Mouse (Mus musculus) lung, postnatal 4 days (tissue): ENCODE data around the gene Gabbr2.

Source experiments
- DNase-seq, 2 experiments: peaks; one replicate each; pipeline ENCODE4 v3.0.0; 2021

Gabbr2 gene

DNA sequence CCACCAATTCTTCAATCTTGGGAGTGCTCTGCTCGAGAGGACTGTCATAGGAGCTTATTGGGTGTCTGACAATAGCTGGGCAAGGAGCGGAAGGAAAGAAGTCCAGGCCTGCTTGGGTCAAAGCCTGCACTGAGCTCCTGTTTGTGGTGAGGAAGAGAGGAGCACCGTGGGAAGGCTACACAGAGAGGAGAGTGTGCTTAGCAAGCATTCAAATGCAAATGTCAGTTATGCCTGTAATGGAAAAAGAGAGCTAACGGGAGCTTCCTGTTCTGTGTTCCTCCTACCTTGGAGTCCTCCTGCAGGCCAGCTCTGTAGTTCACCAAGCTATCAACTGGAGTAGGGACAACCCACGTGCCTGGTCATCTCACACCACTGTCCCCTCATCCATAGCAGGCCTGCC lies 180.5 kb downstream of the Gabbr2 start:
- DNase-seq: no peak

DNA sequence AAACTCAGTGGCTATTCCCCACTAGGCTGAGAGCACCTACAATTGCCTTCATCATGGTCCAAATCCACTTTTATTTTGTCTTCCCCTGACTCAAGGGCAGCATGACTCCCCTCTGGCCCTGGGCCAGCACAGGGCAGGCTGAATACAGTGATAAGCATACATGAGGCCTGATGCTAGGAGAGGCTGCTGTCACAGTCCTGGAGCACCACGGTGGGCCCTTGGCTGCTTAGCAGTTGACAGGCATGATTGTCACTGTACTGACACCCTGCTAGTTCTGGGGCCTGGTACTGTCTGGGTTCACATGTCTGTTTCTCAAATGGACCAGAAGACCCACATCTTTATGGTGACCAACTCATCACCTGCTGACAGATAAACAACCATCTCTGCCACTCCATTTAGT lies 184.8 kb downstream of the Gabbr2 start:
- DNase-seq: no peak

DNA sequence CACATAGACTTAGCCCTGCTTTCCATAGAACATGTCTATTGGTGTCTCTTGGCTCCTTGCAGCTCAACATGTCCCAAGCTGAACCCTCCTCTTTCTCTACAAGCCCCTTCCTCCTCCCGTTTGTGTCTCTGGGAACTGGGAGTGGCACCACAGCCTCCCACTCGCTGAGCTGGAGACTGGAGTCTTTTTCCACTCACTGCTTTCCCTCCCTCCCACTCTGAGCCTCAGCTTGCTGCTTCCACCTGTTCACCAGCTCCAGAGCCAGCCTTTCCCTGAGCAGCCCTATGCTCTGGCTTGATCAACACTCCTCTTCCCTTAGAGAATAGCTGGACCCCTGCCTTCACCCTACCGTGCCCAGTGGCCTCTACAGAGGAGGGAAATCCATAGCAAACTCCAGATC lies 185.8 kb downstream of the Gabbr2 start:
- DNase-seq: no peak

DNA sequence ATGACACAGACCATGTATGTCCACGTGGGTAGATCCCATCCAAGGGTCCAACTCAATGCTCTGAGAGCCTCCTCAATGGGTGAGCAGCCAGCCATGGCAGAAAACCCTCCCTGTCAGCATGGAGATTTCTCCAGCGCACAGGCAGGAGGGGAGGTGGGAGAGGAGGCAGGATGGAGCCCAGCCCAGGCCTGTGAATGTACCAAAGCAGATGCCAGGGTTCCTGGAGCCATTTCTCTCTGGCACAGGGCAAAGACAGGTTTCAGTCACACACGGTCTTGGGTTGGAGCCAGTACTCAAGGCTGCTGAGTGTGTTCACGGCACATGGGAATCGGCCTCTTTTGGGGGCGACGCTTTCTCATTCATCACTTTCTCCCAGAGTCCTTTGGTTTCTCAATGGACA lies 189.3 kb downstream of the Gabbr2 start:
- no peak for DNase-seq

DNA sequence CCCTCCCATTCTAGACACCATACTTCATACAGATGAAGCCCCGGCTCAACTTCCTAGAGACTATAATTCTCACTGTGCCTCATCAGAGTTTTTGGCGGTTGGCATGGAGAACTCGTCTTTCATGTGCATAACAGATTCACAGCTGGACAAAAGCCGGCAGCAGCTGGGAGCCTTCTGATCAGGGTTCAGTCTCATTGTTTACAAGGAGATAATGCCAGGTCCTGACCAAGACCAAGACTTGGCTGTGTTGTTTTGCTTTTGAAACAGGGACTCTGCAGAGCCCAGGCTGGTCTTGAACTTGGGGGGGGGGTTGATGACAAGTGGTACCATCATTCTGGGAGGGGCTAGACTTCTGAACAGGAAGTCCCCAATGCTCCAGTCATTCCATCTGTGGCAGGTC lies 191.8 kb downstream of the Gabbr2 start:
- peak; percentile 15 to 74 for DNase-seq

DNA sequence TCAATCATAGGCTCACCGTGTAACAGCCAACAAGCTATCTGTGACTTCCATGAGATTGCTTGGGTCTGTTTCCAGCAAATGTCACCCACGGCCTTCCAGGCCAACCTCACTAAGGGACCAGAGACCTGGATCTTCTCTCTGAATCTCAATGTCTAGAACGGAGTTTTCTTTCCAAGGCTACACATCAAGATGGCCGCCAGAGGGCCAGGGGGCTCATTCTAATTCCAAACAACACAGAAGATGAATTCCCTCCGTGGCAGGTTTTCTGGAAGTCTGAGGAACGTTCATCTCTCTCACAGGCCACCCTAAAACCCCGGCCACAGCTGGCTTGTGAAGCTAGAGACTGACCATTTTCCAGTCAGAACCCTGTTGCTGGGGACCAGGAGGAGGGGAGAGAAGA lies 196.0 kb downstream of the Gabbr2 start:
- DNase-seq: no peak

DNA sequence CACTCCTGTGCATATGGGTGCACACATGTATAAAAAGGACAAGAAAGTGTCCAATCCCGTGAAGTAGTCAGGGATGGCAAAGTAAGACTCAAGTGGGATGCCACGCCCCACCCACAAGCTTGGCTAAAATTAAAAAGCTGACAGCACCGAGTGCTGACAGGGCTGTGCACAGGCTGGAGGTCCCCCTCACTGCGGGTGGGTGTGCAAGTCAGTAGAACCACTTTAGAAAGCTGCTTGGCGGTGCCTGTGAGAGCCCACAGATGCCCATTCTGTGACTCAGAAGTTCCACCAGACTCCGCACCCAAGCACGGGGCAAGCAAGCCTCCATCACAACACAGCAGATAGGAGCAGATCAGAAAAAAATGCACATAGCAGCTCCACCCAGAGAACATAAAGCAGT lies 197.1 kb downstream of the Gabbr2 start:
- DNase-seq: no peak

DNA sequence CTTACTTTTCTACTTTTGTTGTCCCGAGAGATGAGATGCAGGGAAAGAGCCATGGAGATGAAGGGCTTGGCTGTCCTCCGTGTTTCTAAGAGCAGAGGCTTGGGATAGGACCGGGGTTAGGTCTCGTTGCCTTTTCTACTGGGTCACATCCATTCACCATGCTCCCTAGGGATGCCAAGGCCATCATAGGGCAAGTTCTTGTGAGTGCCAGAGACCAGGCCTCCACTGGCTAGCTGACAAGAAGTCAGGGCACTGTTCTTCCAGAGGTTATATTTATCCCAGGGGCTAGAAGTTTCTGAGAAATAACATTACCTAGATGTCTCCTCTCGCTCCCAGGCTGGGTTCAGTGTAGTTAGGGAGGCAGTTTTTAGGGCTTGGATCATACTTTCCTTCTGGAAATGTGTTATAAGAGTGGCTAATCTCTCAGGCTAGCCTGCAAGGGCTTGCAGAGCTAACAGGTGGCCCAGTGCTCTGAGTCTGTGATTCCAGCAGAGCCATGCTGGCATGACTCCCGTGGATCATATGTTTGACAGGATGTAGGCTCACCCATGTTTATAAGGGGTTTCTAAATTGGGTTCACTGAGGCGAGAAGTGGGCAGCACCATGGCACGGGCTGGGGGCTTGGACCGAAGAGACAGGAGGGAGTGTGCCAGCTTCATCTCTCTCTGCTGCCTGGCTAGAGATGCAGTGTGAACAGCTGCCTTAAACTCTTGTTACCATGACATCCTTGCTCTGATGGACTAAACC lies 199.2 kb downstream of the Gabbr2 start:
- DNase-seq: no peak

DNA sequence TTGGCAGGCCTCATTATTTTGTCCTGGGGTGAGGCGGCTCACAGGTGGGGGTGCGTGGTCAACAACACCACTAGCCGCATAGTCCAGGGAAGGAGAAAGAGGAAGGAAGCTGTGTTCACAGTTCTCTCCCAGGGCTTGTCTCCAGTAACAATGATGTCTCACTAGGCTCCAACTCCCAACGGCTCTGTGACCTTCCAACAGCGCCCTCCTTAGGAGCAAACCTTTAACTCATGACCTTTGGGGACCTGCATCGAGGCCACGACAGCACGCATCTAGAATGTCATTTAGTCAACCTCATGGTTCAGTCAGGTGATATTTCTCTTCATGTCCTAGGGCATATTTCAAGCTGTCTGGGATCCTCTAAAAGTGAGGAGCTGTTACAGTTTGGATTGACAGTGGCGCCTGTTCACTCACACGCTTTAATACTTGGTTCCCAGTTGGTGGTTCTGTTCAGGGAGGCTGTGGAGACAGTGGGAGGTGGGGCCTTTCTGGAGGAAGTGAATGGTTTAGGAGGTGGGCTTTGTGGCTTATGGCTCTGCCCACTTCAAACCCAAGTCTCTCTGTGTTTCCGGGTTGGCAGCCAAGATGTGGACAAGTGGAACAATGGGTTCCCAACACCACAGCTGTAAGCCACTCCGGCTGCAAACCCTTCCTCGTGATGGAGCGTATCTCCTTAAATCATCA lies 200.3 kb downstream of the Gabbr2 start:
- DNase-seq: no peak

DNA sequence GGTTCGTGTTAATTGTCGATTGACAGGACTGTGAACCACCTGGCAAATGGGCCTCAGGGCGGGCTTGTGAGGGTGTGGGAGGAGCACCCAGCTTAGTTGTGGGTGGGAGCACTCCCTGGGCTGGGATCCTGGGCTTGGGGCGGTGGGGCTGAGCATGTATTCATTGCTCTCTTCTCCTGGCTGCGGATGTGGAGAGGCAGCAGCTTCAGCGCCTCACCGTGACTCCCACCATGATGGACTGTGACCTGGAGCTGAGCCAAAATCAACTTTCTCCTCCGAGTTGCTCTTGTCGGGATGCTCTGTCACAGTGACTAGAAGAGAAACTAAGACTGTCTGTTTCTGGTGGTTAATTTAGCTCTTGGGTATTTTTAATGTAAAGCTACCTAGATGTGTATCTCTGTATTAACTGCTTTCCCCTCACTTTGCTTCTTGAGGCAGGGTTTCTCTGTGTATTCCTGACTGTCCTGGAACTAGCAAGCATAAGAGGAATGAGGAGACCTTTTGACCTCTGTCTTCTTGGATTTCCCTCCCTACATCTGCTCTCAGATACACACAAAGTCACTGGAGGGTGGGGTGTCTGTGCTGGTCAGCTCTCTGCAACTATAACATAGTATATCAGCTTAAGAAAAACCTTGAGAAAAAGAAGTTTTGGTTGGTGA lies 200.9 kb downstream of the Gabbr2 start:
- no peak for DNase-seq

DNA sequence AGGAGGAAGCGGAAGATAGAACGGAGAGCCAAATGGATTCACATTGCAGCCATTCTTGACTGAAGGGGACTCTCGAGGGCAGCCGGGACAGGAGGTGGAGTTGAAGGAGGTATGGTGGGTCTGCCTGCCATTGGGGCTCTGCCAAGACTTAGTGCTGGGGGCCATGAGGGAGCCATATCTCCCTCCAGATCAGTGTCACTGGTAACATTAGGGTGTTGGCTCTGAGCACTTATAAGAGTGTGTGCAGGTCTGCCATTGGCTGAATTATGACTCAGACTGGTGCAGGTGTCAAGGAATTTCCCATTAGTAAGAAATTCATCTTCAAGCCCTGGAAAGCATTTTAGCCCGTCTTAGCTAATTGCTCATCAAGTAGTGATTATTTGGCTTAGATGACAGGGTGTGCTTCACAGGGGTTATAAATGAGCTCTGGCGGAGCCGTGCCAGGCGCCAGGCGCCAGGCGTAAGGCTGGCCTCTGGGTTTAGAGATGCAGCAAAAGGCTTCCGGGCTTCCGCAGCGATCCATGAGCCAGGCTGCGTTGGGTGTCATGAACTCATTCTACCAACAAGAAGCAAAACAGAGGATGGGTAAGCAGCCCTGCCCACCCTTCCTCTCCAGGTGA lies 207.1 kb downstream of the Gabbr2 start:
- DNase-seq: no peak

DNA sequence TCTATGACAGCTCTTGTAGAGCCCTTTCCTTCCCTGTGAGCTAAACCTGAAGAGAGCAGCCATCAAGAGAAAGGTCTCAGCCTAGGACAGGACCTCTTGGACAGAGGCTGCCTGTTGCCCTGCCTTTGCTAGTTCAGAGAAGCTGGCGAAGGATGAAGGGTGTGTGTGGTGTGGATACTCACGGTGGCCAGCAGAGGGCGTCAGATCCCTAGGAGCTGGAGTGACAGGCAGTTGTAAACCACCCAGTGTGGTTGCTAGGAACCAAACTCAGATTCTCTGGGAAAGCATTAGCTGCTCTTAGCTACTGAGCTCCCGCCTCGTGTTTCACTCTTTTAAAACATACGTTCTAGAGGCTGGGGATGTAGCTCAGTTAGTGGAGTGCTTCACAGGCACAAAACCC lies 210.6 kb downstream of the Gabbr2 start:
- no peak for DNase-seq

DNA sequence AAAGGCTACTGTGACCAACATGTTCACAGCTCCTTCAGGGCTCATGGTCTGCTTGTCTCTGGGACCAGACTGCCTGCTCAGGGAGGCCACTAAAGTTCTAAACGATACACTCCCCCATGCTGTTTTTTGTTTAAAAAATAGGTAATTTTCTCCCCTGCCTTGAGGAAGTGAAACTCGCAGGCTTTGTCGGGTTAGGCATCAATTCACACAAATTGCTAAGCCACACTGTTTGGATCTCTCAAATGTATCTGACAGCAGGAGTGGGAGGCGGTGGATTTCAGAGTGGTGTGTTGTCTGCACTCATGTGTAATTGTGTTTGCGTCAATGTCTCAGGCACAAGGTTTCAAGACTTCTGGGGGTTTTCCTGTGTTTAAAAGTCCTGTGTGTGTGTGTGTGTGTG lies 215.7 kb downstream of the Gabbr2 start:
- no peak for DNase-seq

DNA sequence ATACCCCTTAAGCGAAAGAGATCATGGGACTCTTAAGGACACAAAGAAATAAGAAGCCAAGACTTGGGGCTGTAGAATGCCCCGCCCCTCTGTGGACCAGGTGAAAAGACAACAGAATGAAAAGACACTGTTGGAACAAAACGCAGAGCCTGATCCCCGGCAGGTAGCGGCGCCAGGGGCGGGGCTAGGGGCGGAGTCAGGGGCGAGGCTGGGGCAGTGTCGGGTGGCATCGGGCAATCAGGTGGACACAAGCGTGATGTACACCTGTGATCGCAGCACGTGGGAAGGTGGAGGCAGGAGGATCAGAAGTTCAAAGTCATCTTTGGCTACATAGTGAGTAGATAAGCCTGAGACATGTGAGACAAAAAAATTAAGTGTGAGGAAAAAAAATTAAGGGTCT lies 217.0 kb downstream of the Gabbr2 start:
- no peak for DNase-seq

DNA sequence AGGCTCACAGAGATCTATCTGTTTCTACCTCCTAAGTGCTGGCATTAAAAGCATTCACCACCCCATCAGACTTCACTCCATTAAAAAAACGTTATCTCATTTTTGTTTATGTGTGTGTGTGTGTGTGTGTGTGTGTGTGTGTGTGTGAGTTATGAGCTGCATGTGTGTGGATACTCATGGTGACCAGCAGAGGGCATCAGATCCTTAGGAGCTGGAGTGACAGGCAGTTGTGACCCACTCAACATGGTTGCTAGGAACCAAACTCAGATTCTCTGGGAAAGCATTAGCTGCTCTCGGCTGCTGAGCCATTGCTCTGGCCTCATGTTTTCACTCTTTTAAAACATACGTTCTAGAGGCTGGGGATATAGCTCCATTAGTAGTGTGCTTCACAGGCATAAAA lies 218.4 kb downstream of the Gabbr2 start:
- no peak for DNase-seq

DNA sequence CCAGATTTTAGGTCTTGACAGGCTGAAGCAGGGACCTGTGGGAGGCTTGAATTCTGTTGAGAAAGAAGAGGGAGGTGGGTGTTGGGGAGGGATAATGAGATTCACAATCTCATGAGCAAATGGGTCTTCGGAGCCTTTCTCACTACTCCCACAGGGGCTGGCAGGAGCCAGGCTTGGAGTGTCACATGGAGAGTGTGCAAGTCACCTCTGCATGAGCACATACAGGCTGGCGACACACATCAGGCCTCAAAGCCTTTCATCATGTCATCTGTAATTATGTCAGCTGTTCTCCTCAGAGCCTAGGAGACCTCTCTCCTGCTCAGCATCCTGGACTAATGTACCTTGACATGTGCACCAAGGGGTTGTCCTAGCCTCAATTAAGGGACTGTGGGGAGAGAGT lies 219.1 kb downstream of the Gabbr2 start:
- no peak for DNase-seq

DNA sequence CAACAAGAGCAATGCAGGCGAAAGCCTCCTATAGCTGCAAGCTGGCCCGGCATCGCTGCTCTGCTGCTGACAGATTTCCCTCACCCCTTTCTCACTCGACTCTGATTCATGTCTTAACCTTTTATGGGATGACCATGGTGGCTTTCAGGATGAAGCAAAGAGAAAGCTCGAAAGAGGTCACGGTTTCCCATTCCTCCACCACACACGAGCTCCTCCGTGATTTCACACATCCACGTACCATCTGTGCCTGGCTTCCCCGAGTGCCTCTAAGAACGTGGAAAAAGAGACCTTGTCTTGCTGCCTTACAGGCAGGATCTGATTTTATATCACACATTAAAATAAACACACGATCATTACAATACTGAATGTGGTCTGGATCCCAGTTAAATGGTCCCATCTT lies 220.6 kb downstream of the Gabbr2 start:
- no peak for DNase-seq

DNA sequence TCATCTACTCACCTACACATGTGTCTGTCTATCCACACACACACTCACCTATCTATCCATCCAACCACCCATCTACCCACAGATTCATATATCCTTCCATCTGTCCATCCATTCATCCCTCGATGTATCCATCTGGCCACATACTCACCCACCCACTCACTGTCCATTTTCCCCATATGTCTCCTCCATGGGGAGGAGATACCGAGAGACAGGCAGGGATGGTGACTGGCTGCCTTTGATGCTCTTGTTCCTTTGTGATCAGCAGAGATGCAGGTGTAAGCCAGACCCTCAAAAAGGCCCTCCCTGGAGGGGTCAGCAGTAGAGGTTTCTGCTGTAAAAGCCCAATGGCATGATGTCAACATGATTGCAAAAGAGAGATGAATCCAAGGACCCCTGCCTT lies 221.0 kb downstream of the Gabbr2 start:
- no peak for DNase-seq

DNA sequence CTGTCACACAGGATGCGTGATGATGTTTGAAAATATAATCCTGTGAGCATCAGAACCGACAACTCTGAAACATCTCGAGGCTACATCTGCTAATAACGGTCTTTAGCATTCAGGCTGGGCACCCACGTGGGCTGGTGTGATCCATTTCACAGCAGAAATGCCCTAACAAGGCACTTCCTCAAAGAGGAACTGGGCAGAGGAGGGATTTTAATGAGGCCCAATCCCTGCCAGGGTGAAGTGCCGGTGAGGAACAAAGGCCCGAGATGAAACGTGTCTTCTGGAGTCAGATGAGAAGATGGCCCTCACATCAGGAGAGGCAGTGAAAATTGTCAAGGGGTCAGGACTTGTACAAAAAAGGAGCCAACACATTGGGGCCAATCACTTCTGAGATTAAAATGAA lies 221.6 kb downstream of the Gabbr2 start:
- DNase-seq: no peak

DNA sequence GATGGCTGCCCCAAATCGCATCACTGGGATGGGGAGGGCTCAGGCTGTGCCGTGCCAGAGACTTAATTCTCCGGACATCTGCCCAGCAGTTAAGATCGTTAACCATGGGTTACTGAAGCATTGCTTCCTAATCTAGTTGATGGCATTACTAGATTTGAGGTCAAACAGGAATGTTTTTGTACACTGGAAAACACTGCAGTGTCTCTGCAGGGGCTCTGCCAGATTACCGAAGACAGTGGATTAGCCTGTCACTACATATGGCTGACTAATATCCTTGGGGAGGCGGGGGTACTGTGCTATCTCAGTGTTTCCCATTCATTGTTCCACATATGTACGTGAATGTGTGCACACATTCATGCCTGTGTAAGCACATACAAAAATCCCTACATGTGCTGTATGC lies 225.3 kb downstream of the Gabbr2 start:
- no peak for DNase-seq

DNA sequence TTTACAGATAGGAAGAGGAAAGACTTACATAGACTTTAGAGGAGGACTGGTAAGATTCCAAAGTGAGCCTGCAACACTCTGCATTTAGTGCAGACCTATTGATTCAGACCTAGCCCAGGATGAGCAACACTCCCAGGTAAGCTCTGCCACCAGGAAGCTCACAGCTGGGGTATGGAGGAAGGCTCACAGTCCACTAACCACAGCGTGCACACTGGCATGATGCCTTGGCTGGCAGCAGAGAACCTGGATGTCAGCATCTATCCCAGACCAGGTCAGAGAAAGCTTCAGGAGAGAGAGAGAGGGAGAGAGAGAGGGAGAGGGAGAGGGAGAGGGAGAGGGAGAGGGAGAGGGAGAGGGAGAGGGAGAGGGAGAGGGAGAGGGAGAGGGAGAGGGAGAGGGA lies 231.8 kb downstream of the Gabbr2 start:
- no peak for DNase-seq

DNA sequence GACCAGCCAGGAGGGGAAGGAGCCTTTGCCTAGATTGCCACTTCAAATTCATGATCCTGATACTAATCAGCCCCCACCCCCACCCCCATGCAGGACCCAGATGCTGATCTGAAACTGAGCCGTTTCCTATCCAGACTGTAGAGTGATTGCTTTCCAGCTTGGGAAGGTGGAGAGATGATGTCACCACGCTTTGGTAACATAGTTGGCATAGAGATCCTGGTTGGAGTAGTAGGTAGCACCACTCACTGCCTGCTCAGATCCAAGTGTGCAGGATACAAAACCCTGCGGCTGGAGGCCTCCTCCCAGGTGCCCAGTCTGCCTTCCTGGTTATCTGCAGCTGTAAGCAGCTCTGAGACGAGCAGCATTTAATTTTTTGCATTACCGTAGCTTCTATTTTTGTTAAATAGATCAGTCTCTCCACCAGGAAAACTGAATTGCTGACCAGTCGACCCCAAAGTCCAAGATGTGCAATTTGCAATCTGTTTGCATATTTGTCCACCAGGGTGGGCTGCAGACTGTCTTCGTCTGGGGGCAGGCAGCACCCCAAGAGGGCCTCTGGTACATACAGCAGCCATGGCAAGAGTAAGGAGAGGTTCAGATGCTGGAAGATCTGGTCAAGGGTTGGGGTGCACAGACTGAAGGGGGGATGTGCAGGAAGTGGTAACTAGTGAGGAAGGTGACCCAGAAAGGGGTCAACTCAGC lies 233.2 kb downstream of the Gabbr2 start:
- no peak for DNase-seq
